Mouse (Mus musculus) forebrain, postnatal 0 days (tissue): ENCODE data around the gene Sh3gl2. TPM values are rescaled to one million over a fixed set of nuclear protein-coding genes. Genes with fewer than 3 reads are reported as not detected.

ENCODE experiments used
- ATAC-seq: fragments of 200-750 bp; cut with Nextera tagmentation; 2 replicates; pipeline ENCODE4 v1.8.0; 2017; ENCODE audit warnings: mild to moderate bottlenecking, moderate library complexity
- DNase-seq: peaks from one replicate; pipeline ENCODE4 v3.0.0-alpha.2; 2015
- H3K27ac ChIP-seq: fragments of 300-500 bp; sonication (generic); 2 replicates; pipeline ENCODE4 v1.5.1; 2014; ENCODE audit warnings: low read depth, mild to moderate bottlenecking, antibody characterized with exemption, low read length, moderate library complexity, mixed read lengths
- H3K27me3 ChIP-seq: fragments of 300-500 bp; sonication (generic); 2 replicates; pipeline ENCODE4 v1.6.1; 2014; ENCODE audit warnings: mild to moderate bottlenecking, low read length, mixed read lengths; ENCODE audit not compliant: insufficient read depth
- H3K36me3 ChIP-seq: fragments of 300-500 bp; sonication (generic); 2 replicates; pipeline ENCODE4 v1.6.1; 2014; ENCODE audit warnings: mild to moderate bottlenecking, moderate library complexity; ENCODE audit not compliant: insufficient read depth
- H3K4me1 ChIP-seq: fragments of 300-500 bp; sonication (generic); 2 replicates; pipeline ENCODE4 v1.6.1; 2014; ENCODE audit warnings: antibody characterized with exemption; ENCODE audit not compliant: insufficient read depth
- H3K4me2 ChIP-seq: fragments of 300-500 bp; sonication (generic); 2 replicates; pipeline ENCODE4 v1.6.1; 2014; ENCODE audit warnings: low read depth, mild to moderate bottlenecking, moderate library complexity
- H3K4me3 ChIP-seq: fragments of 300-500 bp; sonication (generic); 2 replicates; pipeline ENCODE4 v1.5.1; 2014; ENCODE audit warnings: low read depth, low read length, mixed read lengths
- H3K9ac ChIP-seq: fragments of 300-500 bp; sonication (generic); 2 replicates; pipeline ENCODE4 v1.6.1; 2014; ENCODE audit warnings: mild to moderate bottlenecking
- H3K9me3 ChIP-seq: fragments of 300-500 bp; sonication (generic); 2 replicates; pipeline ENCODE4 v1.6.1; 2016; ENCODE audit warnings: low read length
- CTCF ChIP-seq: sonication (generic); IDR thresholded peaks from 2 replicates; pipeline ENCODE4 v1.5.1; 2016; ENCODE audit warnings: antibody characterized with exemption, control low read depth, low read depth
- WGBS: fragments of 180-500 bp; shearing (Covaris S2); extraction: QIAGEN DNeasy Blood & Tissue Kit; methylation state at CpG from one replicate; pipeline ENCODE4 v1.1.7; 2014; 5-methylcytosine and 5-hydroxymethylcytosine counted together
- polyA plus RNA-seq: library from polyadenylated mRNA; unstranded; fragments of >200 nt; fragmentation: Nextera tagmentation; extraction: Ambion mirVana; gene quantifications from 2 replicates; pipeline ENCODE4 v1.2.1, GENCODE M21; 2015
- total RNA-seq: library from RNA; depleted of rRNA; stranded (reverse); fragments of >200 nt; gene quantifications from 2 replicates; pipeline ENCODE4 v1.2.3, GENCODE M21; 2014

Sh3gl2 gene
- total and polyA plus RNA-seq, 2 experiments from 2014 or later: 31.9 to 122 TPM

DNA sequence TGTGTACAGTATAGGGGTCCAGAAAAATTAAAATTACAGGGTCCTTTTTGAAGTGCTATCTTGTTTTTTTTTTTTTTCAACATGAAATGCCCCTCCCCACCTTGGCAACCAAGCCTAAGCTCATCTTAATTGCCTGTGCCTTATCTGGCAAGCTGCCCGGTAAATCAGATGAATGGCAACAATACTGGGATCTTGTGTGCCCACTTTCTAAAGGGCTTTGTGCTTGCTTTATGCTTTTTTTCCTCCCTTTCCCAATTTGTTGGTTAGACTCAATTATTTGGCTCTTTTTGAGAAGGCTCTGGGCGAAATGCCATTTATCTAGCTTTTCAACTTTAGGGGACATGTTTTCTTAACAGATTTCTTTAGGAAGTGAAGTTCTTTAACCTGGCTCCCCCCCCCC, 45.3 kb downstream of the Sh3gl2 start:
- H3K9me3 ChIP-seq: no peaks in the 10 kb centered on the region
- H3K27ac ChIP-seq: no peak overlapping the region
- no peak overlapping the region for H3K4me2 ChIP-seq
- no peaks in the 10 kb centered on the region for H3K27me3 ChIP-seq
- H3K4me1 ChIP-seq: no peaks in the 10 kb centered on the region
- DNase-seq (peak; percentile 76), ATAC-seq (peak; percentile 65; the same call in 1 of the 2 replicates)
- TF ChIP-seq CTCF: no peak
- no peak overlapping the region for H3K4me3 ChIP-seq
- WGBS: 14% methylated on average over 2 of the region's 2 CpGs
- no peaks in the 10 kb centered on the region for H3K36me3 ChIP-seq
- H3K9ac ChIP-seq: no peak overlapping the region

DNA sequence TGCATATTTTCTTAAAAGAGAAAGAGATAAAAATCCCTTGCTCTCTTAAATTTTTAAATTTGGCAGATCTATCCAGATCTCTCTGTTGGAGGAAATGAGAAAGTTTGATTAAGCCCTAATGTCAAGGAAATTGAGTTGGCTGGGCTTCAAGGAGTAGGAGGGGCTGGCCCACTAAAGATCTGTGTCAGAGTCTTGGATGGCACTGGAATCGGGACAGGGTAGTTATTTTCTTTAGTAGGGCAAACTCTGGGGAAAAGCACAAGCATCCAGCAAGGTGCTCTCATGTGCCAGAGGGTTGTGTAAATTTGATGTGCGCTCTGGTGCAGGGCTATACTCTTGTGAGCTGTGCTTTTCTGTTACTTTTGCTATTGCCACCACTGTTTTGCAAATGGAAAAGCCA, 45.9 kb downstream of the Sh3gl2 start:
- Histone ChIP-seq H3K9me3 (no peaks in the 10 kb centered on the region), H3K4me3 (no peak overlapping the region), H3K27ac (0 out of 2 replicates have a peak overlapping the region, but pooled peaks have one; percentile 22), H3K27me3 (no peaks in the 10 kb centered on the region), H3K4me2 (no peak overlapping the region), H3K36me3 (no peaks in the 10 kb centered on the region), H3K4me1 (no peaks in the 10 kb centered on the region), H3K9ac (no peak overlapping the region)
- TF ChIP-seq CTCF: no peak
- ATAC-seq: peak; percentile 61
- 27% methylated on average over 2 of the region's 2 CpGs for WGBS
- no peak for DNase-seq

DNA sequence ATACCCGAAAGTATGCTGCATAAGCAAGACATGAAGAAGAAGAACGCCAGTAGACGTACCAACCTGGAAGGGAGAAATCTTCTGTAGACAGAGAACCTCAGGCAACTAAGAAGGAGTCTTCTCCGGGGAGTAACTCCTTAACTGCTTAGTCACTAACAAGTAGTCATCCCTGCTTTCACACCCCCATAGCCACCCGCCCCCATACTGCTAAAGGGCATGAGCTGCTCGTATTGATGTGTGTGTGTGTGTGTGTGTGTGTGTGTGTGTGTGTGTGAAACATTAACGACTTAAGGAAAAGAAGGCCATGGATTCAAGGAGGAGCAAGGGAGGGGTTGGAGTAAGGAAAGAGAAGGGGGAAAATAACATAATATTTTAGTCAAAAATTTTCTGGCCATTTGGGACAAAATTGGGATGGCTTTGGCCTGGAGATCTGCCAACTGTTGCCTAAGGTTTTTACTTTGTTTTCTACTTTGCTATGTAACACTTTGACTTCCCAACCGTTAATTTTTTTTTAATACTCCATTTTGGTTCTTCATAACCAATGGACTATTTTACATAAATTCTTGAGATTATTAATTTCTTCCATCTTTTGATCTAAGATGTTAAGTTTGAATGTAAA, 51.0 kb downstream of the Sh3gl2 start:
- Histone ChIP-seq H3K9ac (no peak overlapping the region), H3K4me2 (no peak overlapping the region), H3K4me1 (peaks cover 15% of the 10 kb centered on the region), H3K36me3 (no peaks in the 10 kb centered on the region), H3K27ac (no peak overlapping the region), H3K4me3 (no peak overlapping the region), H3K9me3 (no peaks in the 10 kb centered on the region), H3K27me3 (no peaks in the 10 kb centered on the region)
- ATAC-seq (no peak), DNase-seq (no peak)
- no peak for TF ChIP-seq CTCF
- 81% methylated on average over 8 of the region's 8 CpGs for WGBS

DNA sequence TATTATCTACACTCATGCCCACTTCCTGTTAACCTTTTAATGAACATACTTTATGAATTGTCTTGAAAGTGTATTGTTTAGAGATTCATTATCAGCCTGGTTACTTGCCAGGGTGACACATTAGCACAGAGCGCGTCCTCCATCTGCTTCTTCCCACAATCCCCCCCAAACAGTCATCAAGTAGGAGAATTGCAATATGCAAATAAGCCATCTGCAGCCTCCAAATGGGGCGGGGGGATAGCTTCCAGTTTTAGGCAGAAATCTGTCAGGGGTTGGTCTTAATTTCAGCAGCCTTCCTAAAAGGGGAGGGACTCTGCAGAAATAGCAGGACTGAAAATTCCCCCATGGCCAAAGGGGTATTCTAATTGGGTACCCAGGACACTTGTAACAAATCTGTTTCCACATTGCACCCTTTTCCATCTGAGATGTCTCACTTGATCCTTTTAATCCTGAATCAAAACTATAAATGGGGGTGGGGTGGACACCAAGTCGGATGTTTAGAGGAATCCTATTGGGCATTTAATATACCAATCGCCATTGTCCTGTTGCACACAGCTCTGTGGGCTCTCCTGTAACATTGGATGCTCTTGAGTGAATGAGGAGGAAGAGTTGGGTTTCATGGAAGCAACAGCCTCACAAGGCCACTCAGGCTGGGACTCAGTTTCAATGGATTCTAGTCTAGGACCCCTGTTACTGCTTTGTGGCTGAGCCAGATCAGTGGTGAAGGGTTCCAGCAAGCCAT, 51.7 kb downstream of the Sh3gl2 start:
- no peak overlapping the region for H3K4me2 ChIP-seq
- peak overlapping the region; percentile 36; the same call in 1 of the 2 replicates for H3K27ac ChIP-seq
- no peak for TF ChIP-seq CTCF
- no peaks in the 10 kb centered on the region for H3K27me3 ChIP-seq
- H3K9ac ChIP-seq: no peak overlapping the region
- H3K9me3 ChIP-seq: no peaks in the 10 kb centered on the region
- peaks cover 22% of the 10 kb centered on the region for H3K4me1 ChIP-seq
- H3K4me3 ChIP-seq: no peak overlapping the region
- no peaks in the 10 kb centered on the region for H3K36me3 ChIP-seq
- 33% methylated on average over 5 of the region's 5 CpGs for WGBS
- ATAC-seq (peak; percentile 81), DNase-seq (peak; percentile 81)

DNA sequence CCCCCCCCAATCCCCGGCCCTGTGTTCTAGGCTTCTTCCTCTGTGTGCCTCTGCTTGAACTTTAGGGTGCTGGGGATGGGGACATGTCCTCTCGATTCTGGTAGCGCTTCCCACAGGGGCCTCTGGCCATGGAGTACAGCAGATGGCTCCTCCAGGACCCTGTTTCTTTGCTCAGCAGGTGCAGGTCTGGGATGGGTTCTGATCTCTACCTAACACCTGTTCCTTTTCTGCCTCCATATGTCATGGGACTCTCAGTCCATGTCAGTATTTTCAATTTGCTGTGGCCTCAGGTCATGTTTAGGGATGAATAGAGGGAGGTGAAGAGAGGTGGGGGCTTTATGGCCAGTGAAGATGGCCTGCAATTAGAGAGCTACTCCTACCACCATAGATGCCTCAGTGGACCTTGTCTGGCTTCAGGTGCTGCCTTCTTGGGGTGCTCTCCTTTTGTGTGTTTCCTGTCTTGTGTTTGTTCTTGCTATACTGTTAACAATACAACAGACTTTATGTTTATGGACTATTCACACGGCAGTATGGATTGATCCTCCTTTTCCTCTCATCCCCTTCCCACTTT, 52.9 kb downstream of the Sh3gl2 start:
- H3K4me1 ChIP-seq: peaks cover 28% of the 10 kb centered on the region

DNA sequence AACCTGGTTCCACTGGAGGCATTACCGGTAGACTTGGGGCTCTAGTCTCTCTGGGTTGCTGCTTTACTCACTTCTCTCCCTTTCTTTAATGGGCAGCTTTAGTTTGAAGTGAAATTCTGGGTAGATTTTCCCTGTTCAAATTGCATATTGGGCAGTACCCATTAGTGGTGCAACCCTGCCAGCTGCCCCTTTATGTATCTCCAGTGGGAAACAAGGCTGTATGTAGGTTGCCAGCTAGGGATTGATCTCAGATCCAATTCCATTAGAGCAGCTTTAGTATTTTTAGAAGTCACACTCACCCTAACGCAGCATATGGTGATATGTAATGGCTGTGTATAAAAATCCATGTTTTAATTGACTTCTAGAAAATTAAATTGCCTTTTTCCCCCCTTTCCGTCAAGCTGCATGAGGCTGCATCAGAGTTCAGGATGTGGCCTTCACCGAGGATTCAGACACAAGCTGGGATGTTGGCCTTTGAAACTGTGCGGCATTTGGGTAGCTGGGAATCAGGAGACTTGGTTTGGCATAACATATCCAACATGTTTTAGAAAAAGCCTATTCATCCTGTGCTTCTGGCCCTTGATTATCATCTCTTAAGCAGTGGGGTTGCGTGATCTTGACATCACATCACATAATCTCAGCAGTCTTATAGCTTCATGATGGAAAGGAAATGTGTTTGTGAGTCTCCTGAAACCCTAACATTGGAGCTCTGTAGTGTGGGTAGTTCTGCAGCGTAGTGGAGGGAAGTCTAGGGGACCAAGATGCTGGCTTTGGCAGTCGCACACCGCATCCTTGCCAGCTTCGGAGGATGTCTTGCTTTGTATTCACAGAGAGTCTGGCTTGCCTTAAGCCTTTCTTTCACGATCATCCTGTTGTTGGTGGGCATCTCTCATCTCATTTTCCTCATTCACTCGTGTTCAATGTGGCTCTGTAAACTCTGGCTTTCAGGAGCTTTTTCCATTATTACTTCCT, 56.0 kb downstream of the Sh3gl2 start:
- ATAC-seq (peak; percentile 83), DNase-seq (peak; percentile 87)
- peak overlapping the region; percentile 80 for H3K27ac ChIP-seq
- H3K4me2 ChIP-seq: no peak overlapping the region
- H3K9ac ChIP-seq: no peak overlapping the region
- H3K36me3 ChIP-seq: no peaks in the 10 kb centered on the region
- no peaks in the 10 kb centered on the region for H3K27me3 ChIP-seq
- peaks cover 28% of the 10 kb centered on the region for H3K4me1 ChIP-seq
- whole genome bisulfite sequencing: 48% methylated on average over 12 of the region's 12 CpGs
- H3K4me3 ChIP-seq: no peak overlapping the region
- H3K9me3 ChIP-seq: no peaks in the 10 kb centered on the region
- no peak for TF ChIP-seq CTCF

More for the DNA sequence above, 52.9 kb downstream of the Sh3gl2 start:
- Histone ChIP-seq H3K36me3 (no peaks in the 10 kb centered on the region), H3K9me3 (no peaks in the 10 kb centered on the region), H3K4me3 (no peak overlapping the region), H3K27ac (no peak overlapping the region), H3K27me3 (no peaks in the 10 kb centered on the region), H3K4me2 (no peak overlapping the region), H3K9ac (no peak overlapping the region)
- ATAC-seq (no peak), DNase-seq (no peak)
- TF ChIP-seq CTCF: no peak
- 80% methylated on average over 4 of the region's 4 CpGs for WGBS
